Mouse (Mus musculus) C2C12 (cell line): ENCODE measurements around the gene Ndufa9. TPM values are rescaled to one million over a fixed set of nuclear protein-coding genes. Genes with fewer than 3 reads are reported as not detected.

Experiments used
- H3K27me3 ChIP-seq: one replicate; pipeline ENCODE4 v1.6.1; 2011; ENCODE audit not compliant: control insufficient read depth, insufficient read depth, insufficient read length
- H3K36me3 ChIP-seq: one replicate; pipeline ENCODE4 v1.6.1; 2011; ENCODE audit not compliant: control insufficient read depth, insufficient read depth
- H3K4me3 ChIP-seq: one replicate; pipeline ENCODE4 v1.5.1; 2011; ENCODE audit warnings: mild to moderate bottlenecking, control low read depth; ENCODE audit not compliant: poor library complexity, insufficient read depth, severe bottlenecking
- H3K79me2 ChIP-seq: one replicate; pipeline ENCODE4 v1.6.1; 2011; ENCODE audit not compliant: control insufficient read depth, insufficient read depth
- H3K79me3 ChIP-seq: one replicate; pipeline ENCODE4 v1.6.1; 2011; ENCODE audit warnings: low read depth, control low read depth
- H3ac ChIP-seq: one replicate; pipeline ENCODE3; 2011; ENCODE audit warnings: low read depth; ENCODE audit not compliant: control insufficient read depth, insufficient read length
- CEBPB ChIP-seq: IDR thresholded peaks from one replicate; pipeline ENCODE4 v1.6.1; 2011; ENCODE audit warnings: low read depth, mild to moderate bottlenecking, control low read depth, moderate library complexity
- CTCF ChIP-seq: IDR thresholded peaks from one replicate; pipeline ENCODE4 v1.5.1; 2011; ENCODE audit not compliant: control insufficient read depth, insufficient read depth, insufficient read length
- FOSL1 ChIP-seq: IDR thresholded peaks from one replicate; pipeline ENCODE4 v1.8.0; 2011; ENCODE audit warnings: mild to moderate bottlenecking, low read length; ENCODE audit not compliant: poor library complexity, insufficient read depth, severe bottlenecking
- MAX ChIP-seq: IDR thresholded peaks from one replicate; pipeline ENCODE4 v1.6.1; 2011; ENCODE audit warnings: mild to moderate bottlenecking, control low read depth
- MYOD1 ChIP-seq: IDR thresholded peaks from one replicate; pipeline ENCODE4 v1.6.1; 2011; ENCODE audit warnings: low read depth; ENCODE audit not compliant: control insufficient read depth, insufficient read length
- MYOG ChIP-seq: IDR thresholded peaks from one replicate; pipeline ENCODE4 v1.6.1; 2011; ENCODE audit not compliant: control insufficient read depth, insufficient read length; ENCODE audit errors: extremely low read depth
- USF1 ChIP-seq: IDR thresholded peaks from one replicate; pipeline ENCODE4 v1.6.1; 2011; ENCODE audit warnings: low read depth, mild to moderate bottlenecking, control low read depth, moderate library complexity
- polyA plus RNA-seq: library from polyadenylated mRNA; unstranded; fragments of >200 nt; fragmentation: generic; extraction: Trizol; gene quantifications from one replicate; pipeline ENCODE4 v1.2.1, GENCODE M21; 2012; ENCODE audit warnings: missing spikeins

The Ndufa9 gene
- polyA plus RNA-seq, 1 experiment = 140 TPM

DNA sequence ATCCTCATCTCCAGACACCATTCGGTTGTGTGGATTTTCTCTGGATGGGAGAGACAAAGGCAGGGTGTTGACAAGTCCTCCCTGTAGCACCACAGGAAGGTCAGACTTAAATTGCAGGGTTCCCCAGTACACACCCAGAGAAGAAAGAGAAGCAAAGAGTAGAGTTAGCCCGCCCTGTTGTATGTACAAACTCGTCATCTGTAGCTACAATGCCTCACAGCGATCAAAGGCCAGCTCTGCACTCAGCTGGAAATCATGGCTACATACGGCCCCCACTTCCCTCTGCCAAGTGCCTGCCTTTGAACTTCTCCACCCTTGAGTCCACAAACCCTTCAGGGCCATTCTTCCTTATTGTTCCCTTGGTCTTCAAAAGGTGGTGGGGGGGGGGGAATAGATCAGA lies 64.7 kb downstream of the Ndufa9 start:
- Histone ChIP-seq H3K79me3 (no peaks in the 10 kb centered on the region), H3K36me3 (no peaks in the 10 kb centered on the region), H3ac (no peak overlapping the region), H3K27me3 (peaks cover 6% of the 10 kb centered on the region), H3K4me3 (no peak overlapping the region), H3K79me2 (no peaks in the 10 kb centered on the region)
- TF ChIP-seq MAX = no peak
- no peak for TF ChIP-seq CEBPB
- no peak for TF ChIP-seq FOSL1

DNA sequence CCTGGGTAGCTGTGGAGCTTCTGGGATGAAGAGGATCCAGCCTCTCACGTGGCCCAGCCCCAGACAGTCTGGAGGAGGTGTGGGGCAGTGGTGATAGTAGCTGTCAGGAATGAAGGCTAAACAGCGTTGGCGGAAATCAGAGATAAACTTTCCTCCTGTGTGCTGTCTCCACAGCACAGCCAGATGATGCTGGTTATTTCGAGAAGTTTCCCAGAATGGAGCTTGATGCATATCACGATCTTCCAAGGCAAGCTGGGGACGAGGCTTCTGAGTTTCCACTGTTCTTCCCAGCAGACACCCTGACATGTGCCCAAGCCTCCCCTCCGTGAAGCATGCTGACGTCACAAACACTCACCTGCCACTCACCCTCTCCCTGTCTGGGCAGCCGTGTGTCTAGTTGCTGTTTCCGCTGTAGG lies 65.3 kb downstream of the Ndufa9 start:
- TF ChIP-seq USF1 (no peak), MYOD1 (no peak), CEBPB (no peak), FOSL1 (no peak), MAX (no peak), CTCF (no peak), MYOG (no peak)

GRCm38 (mm10) chr6:126783056-126783455 lies 65.9 kb downstream of the Ndufa9 start:
- Histone ChIP-seq H3K36me3 (no peaks in the 10 kb centered on the region), H3K4me3 (no peak overlapping the region), H3K27me3 (peaks cover 13% of the 10 kb centered on the region), H3ac (no peak overlapping the region), H3K79me3 (no peaks in the 10 kb centered on the region), H3K79me2 (no peaks in the 10 kb centered on the region)
- no peak for TF ChIP-seq CEBPB
- TF ChIP-seq USF1 = no peak
- no peak for TF ChIP-seq FOSL1
- TF ChIP-seq MYOD1 = no peak
- no peak for TF ChIP-seq CTCF
- no peak for TF ChIP-seq MAX
- no peak for TF ChIP-seq MYOG

More for the DNA sequence above, 65.3 kb downstream of the Ndufa9 start:
- H3K79me3 ChIP-seq = no peaks in the 10 kb centered on the region
- H3K27me3 ChIP-seq = peaks cover 8% of the 10 kb centered on the region
- no peak overlapping the region for H3ac ChIP-seq
- H3K79me2 ChIP-seq = no peaks in the 10 kb centered on the region
- no peaks in the 10 kb centered on the region for H3K36me3 ChIP-seq
- no peak overlapping the region for H3K4me3 ChIP-seq

DNA sequence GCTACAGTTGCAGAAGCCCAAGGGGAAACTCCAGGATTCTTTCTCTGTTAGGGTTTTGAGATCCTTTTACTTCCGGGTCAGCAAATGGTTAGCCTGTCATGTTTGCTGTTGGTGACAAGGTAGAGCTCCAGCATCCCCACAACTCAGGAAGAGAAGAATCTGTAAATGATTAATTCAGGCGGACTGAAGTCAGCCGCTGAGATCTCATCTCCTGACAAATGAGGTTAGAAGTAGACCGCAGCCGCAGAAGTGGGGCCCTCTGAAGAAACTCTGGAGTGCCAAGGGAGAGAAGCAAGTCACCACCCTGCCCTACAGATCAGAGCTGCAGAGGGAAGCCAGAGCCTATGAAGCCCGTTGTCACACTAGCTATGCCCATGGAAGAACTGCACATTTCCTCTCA lies 71.0 kb downstream of the Ndufa9 start:
- Histone ChIP-seq H3K4me3 (no peak overlapping the region), H3K36me3 (no peaks in the 10 kb centered on the region), H3K79me3 (no peaks in the 10 kb centered on the region), H3ac (no peak overlapping the region), H3K79me2 (no peaks in the 10 kb centered on the region), H3K27me3 (peaks cover 22% of the 10 kb centered on the region)
- TF ChIP-seq MYOG = no peak
- no peak for TF ChIP-seq USF1
- no peak for TF ChIP-seq MYOD1
- no peak for TF ChIP-seq CTCF
- TF ChIP-seq CEBPB = no peak
- TF ChIP-seq MAX = no peak
- TF ChIP-seq FOSL1 = no peak

DNA sequence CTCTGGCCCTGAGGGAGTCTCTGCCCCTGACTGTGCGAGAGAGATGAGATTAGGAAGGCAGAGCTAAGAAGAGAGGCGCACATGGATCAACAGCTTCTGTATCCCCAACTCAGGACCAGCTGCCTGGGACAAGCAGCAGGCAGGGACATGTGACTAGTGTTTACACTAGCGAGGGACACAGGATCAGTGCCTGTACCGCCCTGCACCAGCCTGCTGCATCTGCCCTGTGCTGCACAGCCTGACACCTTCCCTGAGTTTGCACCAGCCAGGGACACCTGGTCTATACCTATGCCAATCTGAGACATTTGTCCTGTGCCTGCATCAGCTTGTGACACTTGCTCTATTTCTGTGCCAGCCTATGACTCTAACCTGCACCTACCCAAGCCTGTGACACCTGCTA lies 75.1 kb downstream of the Ndufa9 start:
- Histone ChIP-seq H3K79me2 (no peaks in the 10 kb centered on the region), H3K27me3 (peaks cover 14% of the 10 kb centered on the region), H3K79me3 (no peaks in the 10 kb centered on the region), H3K36me3 (no peaks in the 10 kb centered on the region), H3ac (no peak overlapping the region), H3K4me3 (no peak overlapping the region)
- TF ChIP-seq FOSL1 (no peak), CEBPB (no peak), CTCF (no peak)

DNA sequence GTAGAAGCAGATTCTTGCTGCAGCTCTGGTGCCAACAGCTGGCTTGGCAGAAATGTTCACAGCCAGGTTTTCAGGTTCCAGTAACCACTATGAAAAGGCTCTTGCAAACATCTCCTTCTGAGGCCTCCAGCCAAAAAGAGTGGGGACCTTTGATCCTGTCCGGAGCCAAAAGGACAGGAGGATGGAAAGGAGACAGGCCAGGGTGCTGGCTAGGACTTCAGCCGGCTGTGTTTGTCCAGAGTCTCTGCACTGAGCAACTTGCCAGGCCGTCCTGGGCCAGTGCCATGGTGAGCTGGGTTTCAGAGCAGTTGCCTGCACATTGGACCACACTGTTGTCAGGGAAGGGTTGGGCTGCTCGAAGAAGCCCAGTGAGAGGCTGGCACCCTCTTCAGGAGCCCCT lies 76.6 kb downstream of the Ndufa9 start:
- no peak for TF ChIP-seq USF1
- TF ChIP-seq CTCF = no peak
- no peak for TF ChIP-seq MYOG
- no peak for TF ChIP-seq MAX
- no peak for TF ChIP-seq CEBPB
- no peak for TF ChIP-seq FOSL1
- no peak for TF ChIP-seq MYOD1
- Histone ChIP-seq H3K79me2 (no peaks in the 10 kb centered on the region), H3K36me3 (no peaks in the 10 kb centered on the region), H3K27me3 (peaks cover 8% of the 10 kb centered on the region), H3ac (no peak overlapping the region), H3K79me3 (no peaks in the 10 kb centered on the region), H3K4me3 (no peak overlapping the region)

Other genes with a start within 250 kb of the Ndufa9 start
- not detected for gene Kcna1, start 202.8 kb downstream of the Ndufa9 start, polyA plus RNA-seq
- 0.01 TPM for gene Kcna6, start 108.5 kb downstream of the Ndufa9 start, polyA plus RNA-seq
- not detected for gene Akap3, start 4.0 kb upstream of the Ndufa9 start, polyA plus RNA-seq
- gene Dyrk4, start 72.7 kb upstream of the Ndufa9 start, polyA plus RNA-seq = 0.09 TPM
- gene Rad51ap1, start 90.5 kb upstream of the Ndufa9 start, polyA plus RNA-seq = 10.5 TPM
- gene D6Wsu163e, start 90.8 kb upstream of the Ndufa9 start, polyA plus RNA-seq = 12.2 TPM
- not detected for gene Fgf6, start 166.4 kb upstream of the Ndufa9 start, polyA plus RNA-seq
- not detected for gene Fgf23, start 223.8 kb upstream of the Ndufa9 start, polyA plus RNA-seq